Mouse (Mus musculus): ENCODE results near the gene Orc2. TPM values are rescaled to one million over a fixed set of nuclear protein-coding genes. Genes with fewer than 3 reads are reported as not detected.
A peak's percentile ranks its signal among the peaks of the same experiment; 100 is the strongest.

The Orc2 gene
- polyA plus RNA-seq (2015; fragmentation: Nextera tagmentation; extraction: Ambion mirVana): 8.1 and 9.3 TPM in 2 replicates

- Histone ChIP-seq H3K27ac (ENCODE audit: low read depth, low read length) (peak within 1 kb of the TSS; percentile 64), H3K27me3 (replicated peaks; ENCODE audit: control insufficient read depth, insufficient read depth, low read length) (no peaks in the 10 kb centered on the region), H3K4me1 (replicated peaks; ENCODE audit: control insufficient read depth, insufficient read depth, low read length) (no peaks in the 10 kb centered on the region), H3K9ac (ENCODE audit: low read depth, low read length) (peak within 1 kb of the TSS; percentile 89), H3K9me3 (ENCODE audit: control insufficient read depth) (peaks cover 12% of the 10 kb centered on the region), H3K4me3 (ENCODE audit: low read depth, low read length) (peak within 1 kb of the TSS; percentile 92), H3K4me2 (replicated peaks; ENCODE audit: low read depth) (peak within 1 kb of the TSS; percentile 98), H3K36me3 (ENCODE audit: control insufficient read depth, insufficient read depth) (peaks cover 8% of the 10 kb centered on the region)
- WGBS: under 1% methylated on average over 63 of the region's 64 CpGs
- TF ChIP-seq CTCF (IDR thresholded peaks at IDR 0.05; ENCODE audit: low read depth): no peak
- ATAC-seq: peak; percentile 99
These were observed at the start of gene Orc2 for GRCm38 (mm10) chr1:58504577-58505254. Orc2 (minus strand) TSS chr1:58505109.

DNA sequence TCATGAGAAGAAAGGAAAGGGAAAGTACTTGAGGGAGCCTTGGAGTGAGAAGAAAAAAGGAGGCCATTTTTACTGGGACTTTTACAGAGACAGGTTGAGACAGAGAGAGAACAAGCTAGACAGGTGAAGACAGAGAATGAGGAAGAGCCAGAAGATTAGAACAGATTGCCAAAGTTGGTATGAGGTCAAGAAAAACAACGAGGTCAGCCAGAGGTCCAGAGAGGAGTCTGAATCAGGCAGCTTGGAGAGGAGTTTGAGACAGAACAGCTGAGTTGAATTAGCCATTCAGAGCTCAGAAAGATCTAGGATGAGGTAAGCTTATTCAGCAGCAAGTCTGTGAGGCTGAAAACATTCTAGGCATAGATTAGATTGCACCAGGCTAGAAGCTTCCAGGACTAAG is 36.5 kb upstream of the Orc2 start:
- no peaks in the 10 kb centered on the region for H3K4me1 ChIP-seq (replicated peaks; ENCODE audit: control insufficient read depth, insufficient read depth, low read length)

GRCm38 (mm10) chr1:58507249-58507648 is 2.3 kb upstream of the Orc2 start:
- Histone ChIP-seq H3K27me3 (replicated peaks; ENCODE audit: control insufficient read depth, insufficient read depth, low read length) (no peaks in the 10 kb centered on the region), H3K9me3 (ENCODE audit: control insufficient read depth) (peaks cover 12% of the 10 kb centered on the region), H3K4me3 (ENCODE audit: low read depth, low read length) (no peak overlapping the region), H3K4me2 (replicated peaks; ENCODE audit: low read depth) (no peak overlapping the region), H3K9ac (ENCODE audit: low read depth, low read length) (no peak overlapping the region), H3K4me1 (replicated peaks; ENCODE audit: control insufficient read depth, insufficient read depth, low read length) (no peaks in the 10 kb centered on the region), H3K27ac (ENCODE audit: low read depth, low read length) (no peak overlapping the region), H3K36me3 (ENCODE audit: control insufficient read depth, insufficient read depth) (no peaks in the 10 kb centered on the region)
- ATAC-seq: no peak
- TF ChIP-seq CTCF (IDR thresholded peaks at IDR 0.05; ENCODE audit: low read depth): no peak
- 95% methylated on average over 3 of the region's 3 CpGs for WGBS

More for the DNA sequence above, 36.5 kb upstream of the Orc2 start:
- no peaks in the 10 kb centered on the region for H3K27me3 ChIP-seq (replicated peaks; ENCODE audit: control insufficient read depth, insufficient read depth, low read length)
- H3K9ac ChIP-seq (ENCODE audit: low read depth, low read length): no peak overlapping the region
- no peak overlapping the region for H3K27ac ChIP-seq (ENCODE audit: low read depth, low read length)
- peaks cover 51% of the 10 kb centered on the region for H3K36me3 ChIP-seq (ENCODE audit: control insufficient read depth, insufficient read depth)
- 96% methylated on average over 1 of the region's 1 CpGs for WGBS
- no peak overlapping the region for H3K4me3 ChIP-seq (ENCODE audit: low read depth, low read length)
- ATAC-seq: no peak
- TF ChIP-seq CTCF (IDR thresholded peaks at IDR 0.05; ENCODE audit: low read depth): no peak
- H3K9me3 ChIP-seq (ENCODE audit: control insufficient read depth): no peaks in the 10 kb centered on the region
- H3K4me2 ChIP-seq (replicated peaks; ENCODE audit: low read depth): no peak overlapping the region

- no peak for TF ChIP-seq CTCF (IDR thresholded peaks at IDR 0.05; ENCODE audit: low read depth)
- H3K9ac ChIP-seq (ENCODE audit: low read depth, low read length): peak overlapping the region; percentile 89
- no peaks in the 10 kb centered on the region for H3K27me3 ChIP-seq (replicated peaks; ENCODE audit: control insufficient read depth, insufficient read depth, low read length)
- H3K27ac ChIP-seq (ENCODE audit: low read depth, low read length): no peak overlapping the region
- peak overlapping the region; percentile 92 for H3K4me3 ChIP-seq (ENCODE audit: low read depth, low read length)
- H3K9me3 ChIP-seq (ENCODE audit: control insufficient read depth): peaks cover 9% of the 10 kb centered on the region
- H3K4me2 ChIP-seq (replicated peaks; ENCODE audit: low read depth): peak overlapping the region; percentile 98
- H3K4me1 ChIP-seq (replicated peaks; ENCODE audit: control insufficient read depth, insufficient read depth, low read length): no peaks in the 10 kb centered on the region
- 18% methylated on average over 9 of the region's 9 CpGs for WGBS
- no peak for ATAC-seq
- peaks cover 11% of the 10 kb centered on the region for H3K36me3 ChIP-seq (ENCODE audit: control insufficient read depth, insufficient read depth)
These were observed 1.0 kb downstream of the Orc2 start for GRCm38 (mm10) chr1:58503793-58504370.

DNA sequence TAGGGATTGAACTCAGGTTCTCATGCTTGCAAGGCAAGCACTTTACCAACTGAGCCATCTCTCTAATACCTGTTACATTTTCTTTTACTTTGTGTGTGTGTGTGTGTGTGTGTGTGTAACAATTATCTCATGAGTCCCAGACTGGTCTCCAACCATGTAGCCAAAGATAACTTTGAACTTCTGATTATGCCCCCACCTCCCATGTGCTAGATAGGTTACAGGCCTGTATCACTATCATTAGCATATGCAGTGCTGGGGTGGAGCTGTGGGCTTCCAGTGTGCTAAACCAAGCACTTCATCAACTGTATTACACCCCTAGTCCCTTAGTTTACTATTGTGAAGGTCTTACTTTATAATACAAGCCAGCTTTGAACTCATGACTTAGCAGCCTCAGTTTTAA is 1.8 kb downstream of the Orc2 start:
- Histone ChIP-seq H3K4me1 (replicated peaks; ENCODE audit: control insufficient read depth, insufficient read depth, low read length) (no peaks in the 10 kb centered on the region), H3K27ac (ENCODE audit: low read depth, low read length) (no peak overlapping the region), H3K36me3 (ENCODE audit: control insufficient read depth, insufficient read depth) (peaks cover 14% of the 10 kb centered on the region), H3K27me3 (replicated peaks; ENCODE audit: control insufficient read depth, insufficient read depth, low read length) (no peaks in the 10 kb centered on the region), H3K9ac (ENCODE audit: low read depth, low read length) (no peak overlapping the region), H3K4me3 (ENCODE audit: low read depth, low read length) (no peak overlapping the region), H3K9me3 (ENCODE audit: control insufficient read depth) (peaks cover 9% of the 10 kb centered on the region), H3K4me2 (replicated peaks; ENCODE audit: low read depth) (no peak overlapping the region)
- no peak for ATAC-seq
- no peak for TF ChIP-seq CTCF (IDR thresholded peaks at IDR 0.05; ENCODE audit: low read depth)

- H3K4me3 ChIP-seq (ENCODE audit: low read depth, low read length): no peak overlapping the region
- TF ChIP-seq CTCF (IDR thresholded peaks at IDR 0.05; ENCODE audit: low read depth): peak; percentile 29
- 94% methylated on average over 1 of the region's 1 CpGs for WGBS
- H3K9me3 ChIP-seq (ENCODE audit: control insufficient read depth): no peaks in the 10 kb centered on the region
- no peak overlapping the region for H3K9ac ChIP-seq (ENCODE audit: low read depth, low read length)
- H3K27ac ChIP-seq (ENCODE audit: low read depth, low read length): no peak overlapping the region
- H3K36me3 ChIP-seq (ENCODE audit: control insufficient read depth, insufficient read depth): peaks cover 30% of the 10 kb centered on the region
- no peak overlapping the region for H3K4me2 ChIP-seq (replicated peaks; ENCODE audit: low read depth)
- H3K27me3 ChIP-seq (replicated peaks; ENCODE audit: control insufficient read depth, insufficient read depth, low read length): no peaks in the 10 kb centered on the region
- ATAC-seq: no peak
- H3K4me1 ChIP-seq (replicated peaks; ENCODE audit: control insufficient read depth, insufficient read depth, low read length): no peaks in the 10 kb centered on the region
These were observed 6.2 kb downstream of the Orc2 start for GRCm38 (mm10) chr1:58498758-58499157.
